Mouse (Mus musculus): ENCODE measurements around the gene Jam3. TPM values are rescaled to one million over a fixed set of nuclear protein-coding genes. Genes with fewer than 3 reads are reported as not detected.

Jam3 gene
- total and polyA plus RNA-seq, 3 experiments: 0.43 TPM; not detected in 2

- Histone ChIP-seq H3K9me3 (replicated peaks; ENCODE audit: insufficient read depth, low read length) (no peaks in the 10 kb centered on the region), H3K27ac (ENCODE audit: control insufficient read depth, low read depth, low read length) (no peak overlapping the region), H3K4me1 (ENCODE audit: control insufficient read depth in 1 of 2, insufficient read depth in 2 of 2, low read length in 2 of 2) (no peaks in the 10 kb centered on the region), H3K4me3 (ENCODE audit: control insufficient read depth in 1 of 2, insufficient read depth in 1 of 2, low read depth in 2 of 2, low read length in 2 of 2) (no peak overlapping the region), H3K27me3 (ENCODE audit: control insufficient read depth in 1 of 2, insufficient read depth in 2 of 2, low read length in 2 of 2) (no peaks in the 10 kb centered on the region), H3K79me2 (ENCODE audit: control insufficient read depth, insufficient read depth, low read length, poor library complexity) (no peaks in the 10 kb centered on the region), H3K9ac (ENCODE audit: control insufficient read depth, low read depth, low read length, poor library complexity, severe bottlenecking) (no peak overlapping the region), H3K36me3 (ENCODE audit: control insufficient read depth in 1 of 2, insufficient read depth in 2 of 2, low read length in 2 of 2) (peaks cover 0 to 8% of the 10 kb centered on the region in 2 experiments; a peak in 2 of 4 replicates)
- TF ChIP-seq HCFC1 (IDR thresholded peaks at IDR 0.05; ENCODE audit: low read depth, low read length): no peak
- no peak for TF ChIP-seq CHD1 (IDR thresholded peaks at IDR 0.05; ENCODE audit: low read depth, low read length)
- no peak for TF ChIP-seq POLR2AphosphoS5 (IDR thresholded peaks at IDR 0.05; ENCODE audit: borderline replicate concordance, low read depth, low read length)
- TF ChIP-seq CTCF (IDR thresholded peaks at IDR 0.05 in 2 of 3, conservative IDR thresholded peaks at IDR 0.05 in 1 of 3; ENCODE audit: control insufficient read depth in 1 of 3, insufficient read depth in 1 of 3, low read depth in 2 of 3, low read length in 3 of 3, poor library complexity in 1 of 3, severe bottlenecking in 1 of 3): no peak
- TF ChIP-seq ELF1 (IDR thresholded peaks at IDR 0.05; ENCODE audit: low read depth, low read length): no peak
- TF ChIP-seq TBP (IDR thresholded peaks at IDR 0.05; ENCODE audit: low read depth, low read length): no peak
- TF ChIP-seq USF2 (IDR thresholded peaks at IDR 0.05; ENCODE audit: borderline replicate concordance in 1 of 2, insufficient read depth in 1 of 2, low read depth in 1 of 2, low read length in 2 of 2): no peak
- TF ChIP-seq RCOR1 (IDR thresholded peaks at IDR 0.05; ENCODE audit: low read depth, low read length): no peak
- TF ChIP-seq MEF2A (IDR thresholded peaks at IDR 0.05; ENCODE audit: extremely low read depth, insufficient replicate concordance, low read depth, low read length, poor library complexity, severe bottlenecking): no peak
- TF ChIP-seq ZMIZ1 (IDR thresholded peaks at IDR 0.05; ENCODE audit: low read depth, low read length): no peak
- no peak for TF ChIP-seq USF1 (IDR thresholded peaks at IDR 0.05; ENCODE audit: low read depth, low read length)
- TF ChIP-seq POLR2AphosphoS2 (IDR thresholded peaks at IDR 0.05; ENCODE audit: low read length): no peak
- no peak for DNase-seq (ENCODE audit: low read depth, low spot score)
Measured at GRCm38 (mm10) chr9:27086256-27086655, 69.0 kb downstream of the Jam3 start.

GRCm38 (mm10) chr9:27075812-27076211 is 79.4 kb downstream of the Jam3 start:
- no peak overlapping the region for H3K9ac ChIP-seq (ENCODE audit: control insufficient read depth, low read depth, low read length, poor library complexity, severe bottlenecking)
- no peak overlapping the region for H3K4me3 ChIP-seq (ENCODE audit: control insufficient read depth in 1 of 2, insufficient read depth in 1 of 2, low read depth in 2 of 2, low read length in 2 of 2)
- DNase-seq (ENCODE audit: low read depth, low spot score): no peak
- H3K27me3 ChIP-seq (ENCODE audit: control insufficient read depth in 1 of 2, insufficient read depth in 2 of 2, low read length in 2 of 2): no peaks in the 10 kb centered on the region
- H3K9me3 ChIP-seq (replicated peaks; ENCODE audit: insufficient read depth, low read length): no peaks in the 10 kb centered on the region
- no peaks in the 10 kb centered on the region for H3K79me2 ChIP-seq (ENCODE audit: control insufficient read depth, insufficient read depth, low read length, poor library complexity)
- no peak overlapping the region for H3K27ac ChIP-seq (ENCODE audit: control insufficient read depth, low read depth, low read length)
- H3K36me3 ChIP-seq (ENCODE audit: control insufficient read depth in 1 of 2, insufficient read depth in 2 of 2, low read length in 2 of 2): peaks cover 0 to 8% of the 10 kb centered on the region in 2 experiments; a peak in 2 of 4 replicates
- no peak for TF ChIP-seq MAFK (IDR thresholded peaks at IDR 0.05; ENCODE audit: borderline replicate concordance, low read depth, low read length)
- TF ChIP-seq SIN3A (IDR thresholded peaks at IDR 0.05; ENCODE audit: low read length): no peak
- no peak for TF ChIP-seq ETS1 (IDR thresholded peaks at IDR 0.05; ENCODE audit: low read depth, low read length)
- TF ChIP-seq NELFE (IDR thresholded peaks at IDR 0.05; ENCODE audit: low read depth, low read length): no peak
- no peak for TF ChIP-seq POLR2A (IDR thresholded peaks at IDR 0.05; ENCODE audit: control insufficient read depth in 1 of 2, insufficient read depth in 1 of 2, low read depth in 1 of 2, low read length in 2 of 2, poor library complexity in 1 of 2)
- TF ChIP-seq BHLHE40 (IDR thresholded peaks at IDR 0.05; ENCODE audit: borderline replicate concordance, low read depth, low read length): no peak
- no peak for TF ChIP-seq TCF12 (IDR thresholded peaks at IDR 0.05; ENCODE audit: low read depth, low read length)
- no peak for TF ChIP-seq HCFC1 (IDR thresholded peaks at IDR 0.05; ENCODE audit: low read depth, low read length)
- no peaks in the 10 kb centered on the region for H3K4me1 ChIP-seq (ENCODE audit: control insufficient read depth in 1 of 2, insufficient read depth in 2 of 2, low read length in 2 of 2)
